Mouse (Mus musculus) lung, adult 10 weeks (tissue): Measurements from ENCODE around the gene Col4a3bp. TPM values are rescaled to one million over a fixed set of nuclear protein-coding genes. Genes with fewer than 3 reads are reported as not detected.

Source experiments
- polyA plus RNA-seq: library from polyadenylated mRNA; stranded (reverse); fragments of 350-450 nt; fragmentation: Illumina TruSeq; extraction: RNeasy Lipid Tissue Mini Kit (QIAGEN cat#74804); gene quantifications from one replicate; pipeline ENCODE4 v1.2.3, GENCODE M21; 2014; ENCODE audit warnings: low read depth, low replicate concordance; ENCODE audit not compliant: insufficient read depth

Col4a3bp gene
- polyA plus RNA-seq = 15.7 TPM

DNA sequence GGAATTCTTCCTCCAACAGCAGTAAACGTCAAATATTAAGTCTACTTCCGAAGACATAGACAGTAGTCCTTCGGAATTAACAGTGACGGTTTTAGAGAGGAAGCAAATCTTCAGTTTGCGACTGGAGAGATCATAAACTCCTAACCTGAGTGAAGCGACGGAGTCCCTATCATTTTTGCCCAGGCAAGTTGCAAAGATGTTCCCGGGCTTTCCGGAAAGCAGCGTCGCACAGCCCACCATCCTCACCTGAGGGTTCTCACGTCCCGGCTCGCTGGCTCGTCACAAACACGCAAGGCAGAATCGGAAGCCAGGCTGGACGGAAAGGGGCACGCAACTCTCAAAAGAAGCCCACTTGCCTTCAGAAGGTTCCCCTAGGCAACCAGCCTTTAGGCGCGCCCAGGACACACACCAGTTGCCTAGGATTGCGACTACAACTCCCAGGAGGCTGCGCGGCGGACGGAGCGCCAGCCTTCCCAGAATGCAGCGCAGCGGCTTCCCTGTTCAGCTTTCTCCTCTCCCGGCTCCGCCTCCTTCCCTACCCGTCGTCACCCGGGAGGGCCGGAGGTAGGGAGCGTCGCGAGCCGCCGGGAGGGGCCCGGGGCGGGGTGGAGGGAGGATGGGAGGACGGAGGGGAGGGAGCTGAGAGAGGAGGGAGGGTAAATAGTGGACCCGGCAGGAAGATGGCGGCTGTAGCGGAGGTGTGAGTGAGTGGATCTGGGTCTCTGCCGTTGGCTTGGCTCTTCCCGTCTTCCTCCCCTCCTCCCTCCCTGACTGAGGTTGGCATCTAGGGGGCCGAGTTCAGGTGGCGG, at the start of gene Col4a3bp, which contains the start of gene Polk:
Col4a3bp (plus strand) TSS at position 538 of the 809 bp plus-strand sequence.
Polk (minus strand) TSS at position 499 of the 809 bp plus-strand sequence.

DNA sequence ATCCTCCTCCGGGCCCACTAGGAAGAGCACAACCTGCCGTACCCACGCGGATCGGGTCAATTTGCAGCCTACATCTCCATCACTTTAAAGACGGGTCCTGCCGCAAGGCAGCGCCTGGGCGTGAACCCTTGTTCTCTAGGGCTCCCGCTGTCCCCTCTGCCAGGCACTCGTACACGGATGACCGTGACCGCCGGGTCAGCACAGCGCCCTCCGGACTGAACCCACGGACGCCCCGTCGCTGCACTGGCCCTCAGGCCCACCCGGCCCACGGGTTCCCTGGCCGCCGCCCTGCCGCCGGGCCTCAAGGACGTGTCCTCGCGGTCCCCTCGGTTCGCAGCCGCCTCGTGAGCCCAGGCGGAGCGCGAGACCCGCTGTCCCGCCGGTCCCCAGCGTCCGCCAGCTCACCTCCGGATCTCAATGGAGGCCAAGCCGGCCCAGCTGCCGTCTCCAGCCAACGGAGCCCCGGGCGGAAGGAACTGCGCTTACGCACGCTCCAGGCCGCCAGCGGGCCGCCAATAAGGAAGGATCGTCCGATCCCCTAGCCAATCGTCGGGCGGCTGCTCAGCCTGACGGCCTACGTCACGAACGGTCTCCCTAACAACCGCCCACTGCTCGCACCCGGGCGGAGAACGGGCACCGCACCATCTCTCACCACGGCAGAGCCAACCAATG, 128.1 kb downstream of the Col4a3bp start, which contains the start of gene Hmgcr:
Hmgcr (minus strand) TSS at position 531 of the 672 bp plus-strand sequence.

Other genes starting within 250 kb of the Col4a3bp start
- 6.3 TPM for gene Poc5, start 154.3 kb upstream of the Col4a3bp start, polyA plus RNA-seq
- not detected for gene Ankdd1b, start 71.4 kb upstream of the Col4a3bp start, polyA plus RNA-seq
- not detected for gene Gm17622, start 51.9 kb upstream of the Col4a3bp start, polyA plus RNA-seq
- 4.7 TPM for gene Polk, start within 50 bp of the Col4a3bp start, polyA plus RNA-seq
- gene Hmgcr, start 128.3 kb downstream of the Col4a3bp start, polyA plus RNA-seq = 16.8 TPM
- not detected for gene Ankrd31, start 205.7 kb downstream of the Col4a3bp start, polyA plus RNA-seq